Mouse (Mus musculus): ENCODE data around the gene Tufm. TPM values are rescaled to one million over a fixed set of nuclear protein-coding genes. Genes with fewer than 3 reads are reported as not detected.

The Tufm gene
- polyA plus RNA-seq, 1 experiment from 2014 or later: 224 TPM

GRCm38 (mm10) chr7:126470077-126470476, 17.1 kb upstream of the Tufm start:
- Histone ChIP-seq H3K27ac (ENCODE audit: low read length) (0 out of 2 replicates have a peak overlapping the region, but pooled peaks have one; percentile 42), H3K4me1 (ENCODE audit: control insufficient read depth, insufficient read depth, low read length) (peaks cover 22% of the 10 kb centered on the region), H3K4me2 (ENCODE audit: low read depth, low read length) (no peak overlapping the region), H3K36me3 (ENCODE audit: control insufficient read depth, insufficient read depth) (peaks cover 55% of the 10 kb centered on the region), H3K4me3 (ENCODE audit: low read length) (no peak overlapping the region), H3K9ac (ENCODE audit: low read length) (no peak overlapping the region), H3K27me3 (ENCODE audit: control insufficient read depth, insufficient read depth, low read length) (no peaks in the 10 kb centered on the region), H3K9me3 (replicated peaks; ENCODE audit: control insufficient read depth, low read length) (no peaks in the 10 kb centered on the region)
- ATAC-seq (replicated peaks; ENCODE audit: extremely low read depth, insufficient read depth, low FRiP score): no peak
- WGBS: 58% methylated on average over 6 of the region's 6 CpGs

GRCm38 (mm10) chr7:126471361-126471760, 15.8 kb upstream of the Tufm start:
- H3K9me3 ChIP-seq (replicated peaks; ENCODE audit: control insufficient read depth, low read length): no peaks in the 10 kb centered on the region
- H3K4me2 ChIP-seq (ENCODE audit: low read depth, low read length): no peak overlapping the region
- WGBS: 85% methylated on average over 5 of the region's 5 CpGs
- H3K9ac ChIP-seq (ENCODE audit: low read length): no peak overlapping the region
- peaks cover 54% of the 10 kb centered on the region for H3K36me3 ChIP-seq (ENCODE audit: control insufficient read depth, insufficient read depth)
- no peaks in the 10 kb centered on the region for H3K27me3 ChIP-seq (ENCODE audit: control insufficient read depth, insufficient read depth, low read length)
- H3K4me1 ChIP-seq (ENCODE audit: control insufficient read depth, insufficient read depth, low read length): peaks cover 13% of the 10 kb centered on the region
- H3K4me3 ChIP-seq (ENCODE audit: low read length): no peak overlapping the region
- no peak overlapping the region for H3K27ac ChIP-seq (ENCODE audit: low read length)
- ATAC-seq (replicated peaks; ENCODE audit: extremely low read depth, insufficient read depth, low FRiP score): no peak

- Histone ChIP-seq H3K4me2 (ENCODE audit: low read depth, low read length) (peak overlapping the region; percentile 21; the same call in 1 of the 2 replicates), H3K9ac (ENCODE audit: low read length) (0 out of 2 replicates have a peak overlapping the region, but pooled peaks have one; percentile 16), H3K9me3 (replicated peaks; ENCODE audit: control insufficient read depth, low read length) (no peaks in the 10 kb centered on the region), H3K27me3 (ENCODE audit: control insufficient read depth, insufficient read depth, low read length) (no peaks in the 10 kb centered on the region), H3K4me3 (ENCODE audit: low read length) (no peak overlapping the region), H3K4me1 (ENCODE audit: control insufficient read depth, insufficient read depth, low read length) (peaks cover 13% of the 10 kb centered on the region), H3K36me3 (ENCODE audit: control insufficient read depth, insufficient read depth) (peaks cover 51% of the 10 kb centered on the region), H3K27ac (ENCODE audit: low read length) (no peak overlapping the region)
- ATAC-seq (replicated peaks; ENCODE audit: extremely low read depth, insufficient read depth, low FRiP score): no peak
- 72% methylated on average over 4 of the region's 4 CpGs for WGBS
These were observed 15.3 kb upstream of the Tufm start for GRCm38 (mm10) chr7:126471853-126472252.

GRCm38 (mm10) chr7:126472306-126472705, 14.9 kb upstream of the Tufm start:
- peak overlapping the region; percentile 21; the same call in 1 of the 2 replicates for H3K4me2 ChIP-seq (ENCODE audit: low read depth, low read length)
- WGBS: 77% methylated on average over 13 of the region's 13 CpGs
- H3K9ac ChIP-seq (ENCODE audit: low read length): 0 out of 2 replicates have a peak overlapping the region, but pooled peaks have one; percentile 16

GRCm38 (mm10) chr7:126472713-126473112, 14.4 kb upstream of the Tufm start:
- H3K4me2 ChIP-seq (ENCODE audit: low read depth, low read length): 0 out of 2 replicates have a peak overlapping the region, but pooled peaks have one; percentile 0
- WGBS: 89% methylated on average over 16 of the region's 16 CpGs
- no peaks in the 10 kb centered on the region for H3K9me3 ChIP-seq (replicated peaks; ENCODE audit: control insufficient read depth, low read length)
- ATAC-seq (replicated peaks; ENCODE audit: extremely low read depth, insufficient read depth, low FRiP score): no peak
- H3K4me1 ChIP-seq (ENCODE audit: control insufficient read depth, insufficient read depth, low read length): peaks cover 13% of the 10 kb centered on the region
- H3K27me3 ChIP-seq (ENCODE audit: control insufficient read depth, insufficient read depth, low read length): no peaks in the 10 kb centered on the region
- H3K36me3 ChIP-seq (ENCODE audit: control insufficient read depth, insufficient read depth): peaks cover 42% of the 10 kb centered on the region
- H3K9ac ChIP-seq (ENCODE audit: low read length): no peak overlapping the region
- no peak overlapping the region for H3K27ac ChIP-seq (ENCODE audit: low read length)
- H3K4me3 ChIP-seq (ENCODE audit: low read length): no peak overlapping the region

More at GRCm38 (mm10) chr7:126472306-126472705, 14.9 kb upstream of the Tufm start:
- Histone ChIP-seq H3K4me3 (ENCODE audit: low read length) (no peak overlapping the region), H3K27ac (ENCODE audit: low read length) (no peak overlapping the region), H3K4me1 (ENCODE audit: control insufficient read depth, insufficient read depth, low read length) (peaks cover 13% of the 10 kb centered on the region), H3K36me3 (ENCODE audit: control insufficient read depth, insufficient read depth) (peaks cover 46% of the 10 kb centered on the region), H3K27me3 (ENCODE audit: control insufficient read depth, insufficient read depth, low read length) (no peaks in the 10 kb centered on the region), H3K9me3 (replicated peaks; ENCODE audit: control insufficient read depth, low read length) (no peaks in the 10 kb centered on the region)
- no peak for ATAC-seq (replicated peaks; ENCODE audit: extremely low read depth, insufficient read depth, low FRiP score)

- WGBS: 74% methylated on average over 9 of the region's 9 CpGs
- Histone ChIP-seq H3K27me3 (ENCODE audit: control insufficient read depth, insufficient read depth, low read length) (no peaks in the 10 kb centered on the region), H3K4me3 (ENCODE audit: low read length) (peak overlapping the region; percentile 97), H3K9ac (ENCODE audit: low read length) (peak overlapping the region; percentile 100), H3K27ac (ENCODE audit: low read length) (no peak overlapping the region; the same call in 1 of the 2 replicates), H3K4me2 (ENCODE audit: low read depth, low read length) (peak overlapping the region; percentile 95), H3K36me3 (ENCODE audit: control insufficient read depth, insufficient read depth) (peaks cover 34% of the 10 kb centered on the region), H3K9me3 (replicated peaks; ENCODE audit: control insufficient read depth, low read length) (no peaks in the 10 kb centered on the region), H3K4me1 (ENCODE audit: control insufficient read depth, insufficient read depth, low read length) (peaks cover 13% of the 10 kb centered on the region)
- ATAC-seq (replicated peaks; ENCODE audit: extremely low read depth, insufficient read depth, low FRiP score): no peak
These were observed 13.6 kb upstream of the Tufm start for GRCm38 (mm10) chr7:126473470-126474086.

GRCm38 (mm10) chr7:126474486-126474955, 12.6 kb upstream of the Tufm start:
- Histone ChIP-seq H3K4me2 (ENCODE audit: low read depth, low read length) (peak overlapping the region; percentile 95), H3K9me3 (replicated peaks; ENCODE audit: control insufficient read depth, low read length) (no peaks in the 10 kb centered on the region), H3K9ac (ENCODE audit: low read length) (peak overlapping the region; percentile 100), H3K36me3 (ENCODE audit: control insufficient read depth, insufficient read depth) (peaks cover 24% of the 10 kb centered on the region), H3K4me3 (ENCODE audit: low read length) (peak overlapping the region; percentile 97), H3K27ac (ENCODE audit: low read length) (peak overlapping the region; percentile 99), H3K4me1 (ENCODE audit: control insufficient read depth, insufficient read depth, low read length) (peaks cover 13% of the 10 kb centered on the region), H3K27me3 (ENCODE audit: control insufficient read depth, insufficient read depth, low read length) (no peaks in the 10 kb centered on the region)
- ATAC-seq (replicated peaks; ENCODE audit: extremely low read depth, insufficient read depth, low FRiP score): peak; percentile 37
- under 1% methylated on average over 27 of the region's 27 CpGs for WGBS

- ATAC-seq (replicated peaks; ENCODE audit: extremely low read depth, insufficient read depth, low FRiP score): peak; percentile 93
- under 1% methylated on average over 53 of the region's 53 CpGs for WGBS
- peaks cover 13% of the 10 kb centered on the region for H3K4me1 ChIP-seq (ENCODE audit: control insufficient read depth, insufficient read depth, low read length)
- peak within 1 kb of the TSS; percentile 95 for H3K4me2 ChIP-seq (ENCODE audit: low read depth, low read length)
- peaks cover 20% of the 10 kb centered on the region for H3K36me3 ChIP-seq (ENCODE audit: control insufficient read depth, insufficient read depth)
- peak within 1 kb of the TSS; percentile 99 for H3K27ac ChIP-seq (ENCODE audit: low read length)
- peak within 1 kb of the TSS; percentile 100 for H3K9ac ChIP-seq (ENCODE audit: low read length)
- no peaks in the 10 kb centered on the region for H3K9me3 ChIP-seq (replicated peaks; ENCODE audit: control insufficient read depth, low read length)
- no peaks in the 10 kb centered on the region for H3K27me3 ChIP-seq (ENCODE audit: control insufficient read depth, insufficient read depth, low read length)
- peak within 1 kb of the TSS; percentile 97 for H3K4me3 ChIP-seq (ENCODE audit: low read length)
These were observed 12.1 kb upstream of the Tufm start, which contains the start of gene Sh2b1 for GRCm38 (mm10) chr7:126474993-126475581. Gene Sh2b1, minus strand, starts transcription at chr7:126475424.

GRCm38 (mm10) chr7:126481699-126482098, 5.5 kb upstream of the Tufm start:
- 20% methylated on average over 5 of the region's 5 CpGs for WGBS
- no peak for ATAC-seq (replicated peaks; ENCODE audit: extremely low read depth, insufficient read depth, low FRiP score)
- no peak overlapping the region for H3K27ac ChIP-seq (ENCODE audit: low read length)
- no peaks in the 10 kb centered on the region for H3K27me3 ChIP-seq (ENCODE audit: control insufficient read depth, insufficient read depth, low read length)
- no peaks in the 10 kb centered on the region for H3K36me3 ChIP-seq (ENCODE audit: control insufficient read depth, insufficient read depth)
- no peak overlapping the region for H3K4me3 ChIP-seq (ENCODE audit: low read length)
- peaks cover 2% of the 10 kb centered on the region; the same call in 1 of the 2 replicates for H3K4me1 ChIP-seq (ENCODE audit: control insufficient read depth, insufficient read depth, low read length)
- peaks cover 4% of the 10 kb centered on the region; the same call in 1 of the 2 replicates for H3K9me3 ChIP-seq (replicated peaks; ENCODE audit: control insufficient read depth, low read length)
- no peak overlapping the region for H3K9ac ChIP-seq (ENCODE audit: low read length)
- H3K4me2 ChIP-seq (ENCODE audit: low read depth, low read length): no peak overlapping the region

All from heart, embryonic 16.5 days (tissue).